Mouse (Mus musculus): ENCODE results near the gene Dock9. TPM values are rescaled to one million over a fixed set of nuclear protein-coding genes. Genes with fewer than 3 reads are reported as not detected.

Dock9 gene
- polyA plus RNA-seq, 1 experiment from 2014 or later = 9.7 TPM

GRCm38 (mm10) chr14:121563954-121564353 is 233.7 kb downstream of the Dock9 start:
- peaks cover 5% of the 10 kb centered on the region; the same call in 1 of the 2 replicates for H3K36me3 ChIP-seq
- no peak overlapping the region for H3K4me3 ChIP-seq (replicated peaks)
- peaks cover 34% of the 10 kb centered on the region for H3K4me1 ChIP-seq
- H3K4me2 ChIP-seq = no peak overlapping the region
- no peak overlapping the region for H3K9ac ChIP-seq (replicated peaks)
- ATAC-seq (ENCODE audit: low FRiP score) = no peak
- H3K27ac ChIP-seq (replicated peaks) = no peak overlapping the region
- WGBS = 39% methylated on average over 4 of the region's 4 CpGs
- H3K27me3 ChIP-seq (replicated peaks) = no peaks in the 10 kb centered on the region
- no peaks in the 10 kb centered on the region for H3K9me3 ChIP-seq (replicated peaks)

- Histone ChIP-seq H3K9me3 (replicated peaks) (no peaks in the 10 kb centered on the region), H3K4me2 (no peak overlapping the region), H3K9ac (replicated peaks) (no peak overlapping the region), H3K4me3 (replicated peaks) (no peak overlapping the region), H3K27ac (replicated peaks) (no peak overlapping the region), H3K4me1 (peaks cover 7% of the 10 kb centered on the region), H3K27me3 (replicated peaks) (no peaks in the 10 kb centered on the region), H3K36me3 (peaks cover 7% of the 10 kb centered on the region; the same call in 1 of the 2 replicates)
- ATAC-seq (ENCODE audit: low FRiP score) = no peak
- 71% methylated on average over 13 of the region's 13 CpGs for WGBS
Observed at GRCm38 (mm10) chr14:121559026-121559425, 238.6 kb downstream of the Dock9 start.

- H3K27ac ChIP-seq (replicated peaks) = no peak overlapping the region
- ATAC-seq (ENCODE audit: low FRiP score) = no peak
- H3K36me3 ChIP-seq = peaks cover 8% of the 10 kb centered on the region; the same call in 1 of the 2 replicates
- H3K27me3 ChIP-seq (replicated peaks) = no peaks in the 10 kb centered on the region
- no peaks in the 10 kb centered on the region for H3K9me3 ChIP-seq (replicated peaks)
- 50% methylated on average over 21 of the region's 21 CpGs for WGBS
- no peak overlapping the region for H3K4me2 ChIP-seq
- no peak overlapping the region for H3K4me3 ChIP-seq (replicated peaks)
- no peak overlapping the region for H3K9ac ChIP-seq (replicated peaks)
- no peaks in the 10 kb centered on the region for H3K4me1 ChIP-seq
Observed at GRCm38 (mm10) chr14:121556401-121557315, 241.0 kb downstream of the Dock9 start.

- no peak overlapping the region for H3K4me2 ChIP-seq
Observed at GRCm38 (mm10) chr14:121553785-121554184, 243.9 kb downstream of the Dock9 start.

GRCm38 (mm10) chr14:121552586-121552985 is 245.1 kb downstream of the Dock9 start:
- Histone ChIP-seq H3K27ac (replicated peaks) (no peak overlapping the region), H3K4me2 (no peak overlapping the region), H3K9me3 (replicated peaks) (no peaks in the 10 kb centered on the region), H3K36me3 (0 out of 2 replicates have a peak, but pooled peaks cover 13% of the 10 kb centered on the region), H3K4me1 (no peaks in the 10 kb centered on the region), H3K4me3 (replicated peaks) (no peak overlapping the region), H3K9ac (replicated peaks) (no peak overlapping the region), H3K27me3 (replicated peaks) (no peaks in the 10 kb centered on the region)
- no peak for ATAC-seq (ENCODE audit: low FRiP score)
- whole genome bisulfite sequencing = 85% methylated on average over 5 of the region's 5 CpGs

More at GRCm38 (mm10) chr14:121553785-121554184, 243.9 kb downstream of the Dock9 start:
- H3K36me3 ChIP-seq = 0 out of 2 replicates have a peak, but pooled peaks cover 13% of the 10 kb centered on the region
- no peaks in the 10 kb centered on the region for H3K27me3 ChIP-seq (replicated peaks)
- no peaks in the 10 kb centered on the region for H3K4me1 ChIP-seq
- no peak overlapping the region for H3K4me3 ChIP-seq (replicated peaks)
- H3K9ac ChIP-seq (replicated peaks) = no peak overlapping the region
- no peak overlapping the region for H3K27ac ChIP-seq (replicated peaks)
- H3K9me3 ChIP-seq (replicated peaks) = no peaks in the 10 kb centered on the region
- no peak for ATAC-seq (ENCODE audit: low FRiP score)

- H3K4me1 ChIP-seq = no peaks in the 10 kb centered on the region
- H3K9ac ChIP-seq (replicated peaks) = no peak overlapping the region
- no peak overlapping the region for H3K4me3 ChIP-seq (replicated peaks)
- no peak overlapping the region for H3K4me2 ChIP-seq
- 78% methylated on average over 6 of the region's 6 CpGs for WGBS
- H3K27me3 ChIP-seq (replicated peaks) = no peaks in the 10 kb centered on the region
- H3K36me3 ChIP-seq = peaks cover 22% of the 10 kb centered on the region; the same call in 1 of the 2 replicates
- no peak for ATAC-seq (ENCODE audit: low FRiP score)
- no peaks in the 10 kb centered on the region for H3K9me3 ChIP-seq (replicated peaks)
- H3K27ac ChIP-seq (replicated peaks) = no peak overlapping the region
Observed at GRCm38 (mm10) chr14:121549834-121550233, 247.8 kb downstream of the Dock9 start.

GRCm38 (mm10) chr14:121547745-121548144 is 249.9 kb downstream of the Dock9 start:
- H3K4me2 ChIP-seq = no peak overlapping the region
- peaks cover 17% of the 10 kb centered on the region; the same call in 1 of the 2 replicates for H3K36me3 ChIP-seq
- H3K4me3 ChIP-seq (replicated peaks) = no peak overlapping the region
- H3K9me3 ChIP-seq (replicated peaks) = no peaks in the 10 kb centered on the region
- no peaks in the 10 kb centered on the region for H3K27me3 ChIP-seq (replicated peaks)
- no peak overlapping the region for H3K9ac ChIP-seq (replicated peaks)
- H3K4me1 ChIP-seq = no peaks in the 10 kb centered on the region
- no peak overlapping the region for H3K27ac ChIP-seq (replicated peaks)
- no peak for ATAC-seq (ENCODE audit: low FRiP score)
- WGBS = 62% methylated on average over 7 of the region's 7 CpGs

GRCm38 (mm10) chr14:121546621-121547020 is 251.0 kb downstream of the Dock9 start:
- WGBS = 86% methylated on average over 5 of the region's 5 CpGs
- no peak overlapping the region for H3K4me3 ChIP-seq (replicated peaks)
- ATAC-seq (ENCODE audit: low FRiP score) = no peak
- H3K36me3 ChIP-seq = peaks cover 17% of the 10 kb centered on the region; the same call in 1 of the 2 replicates
- H3K9me3 ChIP-seq (replicated peaks) = no peaks in the 10 kb centered on the region
- no peak overlapping the region for H3K9ac ChIP-seq (replicated peaks)
- no peaks in the 10 kb centered on the region for H3K4me1 ChIP-seq
- H3K27me3 ChIP-seq (replicated peaks) = no peaks in the 10 kb centered on the region
- no peak overlapping the region for H3K4me2 ChIP-seq
- H3K27ac ChIP-seq (replicated peaks) = no peak overlapping the region

- peaks cover 17% of the 10 kb centered on the region; the same call in 1 of the 2 replicates for H3K36me3 ChIP-seq
- no peak overlapping the region for H3K9ac ChIP-seq (replicated peaks)
- ATAC-seq (ENCODE audit: low FRiP score) = no peak
- H3K27me3 ChIP-seq (replicated peaks) = no peaks in the 10 kb centered on the region
- H3K9me3 ChIP-seq (replicated peaks) = no peaks in the 10 kb centered on the region
- H3K4me2 ChIP-seq = no peak overlapping the region
- WGBS = 88% methylated on average over 14 of the region's 14 CpGs
- H3K4me3 ChIP-seq (replicated peaks) = no peak overlapping the region
- H3K4me1 ChIP-seq = no peaks in the 10 kb centered on the region
- no peak overlapping the region for H3K27ac ChIP-seq (replicated peaks)
Observed at GRCm38 (mm10) chr14:121545551-121546331, 251.9 kb downstream of the Dock9 start.

GRCm38 (mm10) chr14:121541262-121541661 is 256.4 kb downstream of the Dock9 start:
- 77% methylated on average over 7 of the region's 7 CpGs for WGBS
- no peaks in the 10 kb centered on the region for H3K27me3 ChIP-seq (replicated peaks)
- no peaks in the 10 kb centered on the region for H3K9me3 ChIP-seq (replicated peaks)
- ATAC-seq (ENCODE audit: low FRiP score) = no peak
- no peak overlapping the region for H3K9ac ChIP-seq (replicated peaks)
- peaks cover 12% of the 10 kb centered on the region; the same call in 1 of the 2 replicates for H3K36me3 ChIP-seq
- no peak overlapping the region for H3K27ac ChIP-seq (replicated peaks)
- H3K4me3 ChIP-seq (replicated peaks) = no peak overlapping the region
- H3K4me2 ChIP-seq = no peak overlapping the region
- no peaks in the 10 kb centered on the region for H3K4me1 ChIP-seq

- no peak overlapping the region for H3K27ac ChIP-seq (replicated peaks)
Observed at GRCm38 (mm10) chr14:121534501-121534900, 263.1 kb downstream of the Dock9 start.

More at GRCm38 (mm10) chr14:121534501-121534900, 263.1 kb downstream of the Dock9 start:
- WGBS = 93% methylated on average over 3 of the region's 3 CpGs
- Histone ChIP-seq H3K4me3 (replicated peaks) (no peak overlapping the region), H3K4me2 (no peak overlapping the region), H3K9me3 (replicated peaks) (no peaks in the 10 kb centered on the region), H3K9ac (replicated peaks) (no peak overlapping the region), H3K27me3 (replicated peaks) (no peaks in the 10 kb centered on the region), H3K36me3 (no peaks in the 10 kb centered on the region), H3K4me1 (no peaks in the 10 kb centered on the region)
- ATAC-seq (ENCODE audit: low FRiP score) = no peak
